8 mouse cellular contexts compared by ENCODE assay signal in genomic region chr7:19023357-19023814, GRCm38 (mm10). TPM values are rescaled to one million over a fixed set of nuclear protein-coding genes. Genes with fewer than 3 reads are reported as not detected.
DNase-seq lines count a peak whose midpoint lies in the region; ATAC-seq and TF ChIP-seq lines count a peak whose summit lies in the region.

Foxa3 (minus strand) TSS chr7:19023538.

- intact Hi-C loops in heart, postnatal 14 days (cut with DNase I), result loop anchor here (1.0 kb wide), 1 partner anchor 16 kb away; no protein-coding TSS in a partner anchor

- peaks cover 41% of the 10 kb centered on the region for H3K4me1 ChIP-seq in erythroblast, embryonic 14.5 days (ENCODE audit: control insufficient read depth)

- TF ChIP-seq CTCF in C2C12 (IDR thresholded peaks at IDR 0.05; ENCODE audit: control insufficient read depth, insufficient read depth, insufficient read length), result peak; percentile 27

- peaks cover 12% of the 10 kb centered on the region for H3K27me3 ChIP-seq in C2C12 (ENCODE audit: control insufficient read depth, insufficient read depth, insufficient read length)
- peaks cover 48% of the 10 kb centered on the region for H3K27me3 ChIP-seq in erythroblast, embryonic 14.5 days (ENCODE audit: control insufficient read depth)

- no peaks in the 10 kb centered on the region; the same call in 1 of the 2 replicates for H3K9me3 ChIP-seq in erythroblast, embryonic 14.5 days (ENCODE audit: control insufficient read depth, low read length)

- peak within 1 kb of the TSS; percentile 63 for H3K4me3 ChIP-seq in C2C12 (ENCODE audit: insufficient read depth, poor library complexity, severe bottlenecking)
- peak within 1 kb of the TSS; percentile 95 for H3K4me3 ChIP-seq in erythroblast, embryonic 14.5 days (replicated peaks)

- peak; percentile 84 for DNase-seq in R1 (ENCODE audit: low read depth, low spot score)
- peak; percentile 64 to 68 for DNase-seq in heart, postnatal 14 days
- DNase-seq in kidney, postnatal 36 days, result peak; percentile 46 to 74
- DNase-seq in testis, postnatal 10 days (ENCODE audit: low spot score), result peak; percentile 75
- no peak for DNase-seq in layer of hippocampus, adult 9-11 months

- peak; percentile 16; the same call in 1 of the 2 replicates for ATAC-seq in megakaryocyte, adult 5-6 weeks (ENCODE audit: poor library complexity, severe bottlenecking)

- H3ac ChIP-seq in C2C12 (ENCODE audit: control insufficient read depth, insufficient read length, low read depth), result peak within 1 kb of the TSS; percentile 91

- peaks cover 18% of the 10 kb centered on the region for H3K79me3 ChIP-seq in C2C12 (ENCODE audit: low read depth)

- peaks cover 40% of the 10 kb centered on the region for H3K79me2 ChIP-seq in C2C12 (ENCODE audit: control insufficient read depth, insufficient read depth)

- H3K36me3 ChIP-seq in C2C12 (ENCODE audit: control insufficient read depth, insufficient read depth), result no peaks in the 10 kb centered on the region
- H3K36me3 ChIP-seq in erythroblast, embryonic 14.5 days (ENCODE audit: control insufficient read depth), result peaks cover 6% of the 10 kb centered on the region

TF ChIP-seq in C2C12, 6 proteins besides CTCF, POLR2A, EP300 and RAD21:
- TF ChIP-seq MAX (IDR thresholded peaks at IDR 0.05) (no peak), USF1 (IDR thresholded peaks at IDR 0.05; ENCODE audit: low read depth) (no peak), MYOG (IDR thresholded peaks at IDR 0.05; ENCODE audit: control insufficient read depth, extremely low read depth, insufficient read length) (no peak), FOSL1 (IDR thresholded peaks at IDR 0.05; ENCODE audit: insufficient read depth, low read length, poor library complexity, severe bottlenecking) (no peak), CEBPB (IDR thresholded peaks at IDR 0.05; ENCODE audit: low read depth) (no peak), MYOD1 (IDR thresholded peaks at IDR 0.05; ENCODE audit: control insufficient read depth, insufficient read length, low read depth) (no peak)
TF ChIP-seq in C2C12: peak in this region for 0.

RNA-seq across cellular contexts. Expression of gene Foxa3, which starts in this region (rescaled TPM):
- polyA plus RNA-seq in C2C12 (2012; fragmentation: generic; extraction: Trizol), result 0.07 TPM
- 0.05 and 0.07 TPM in 2 replicates for polyA plus RNA-seq in erythroblast, embryonic 14.5 days (2012)
- not detected for total RNA-seq in heart, postnatal 14 days (2021)
- total RNA-seq in megakaryocyte, adult 5-6 weeks (2015), result not detected in 2 replicates
- total RNA-seq in megakaryocyte, adult 5-6 weeks (2017), result not detected in 2 replicates

Comparison
In these comparisons a context has a peak if more than half of its experiments do, and no peak if none do; other contexts are left out.
1. Peak in DNase-seq in heart, postnatal 14 days; RNA of the gene not detected or under 1 TPM.
2. Peak in ATAC-seq in megakaryocyte, adult 5-6 weeks; RNA of the gene not detected or under 1 TPM.